In genomic region chr11:106013556-106014225, GRCm38 (mm10) we compare ENCODE assay signal across 10 mouse cellular contexts. TPM values are rescaled to one million over a fixed set of nuclear protein-coding genes. Genes with fewer than 3 reads are reported as not detected.
DNase-seq lines count a peak whose midpoint lies in the region; ATAC-seq and TF ChIP-seq lines count a peak whose summit lies in the region.
"Had no signal": no experiment of that assay in that cellular context is flagged by ENCODE, and none has a peak within 500 bp of the region (broad histone marks: within the 10 kb centered on the region; RNA-seq: fewer than 3 reads in every experiment).

No protein-coding gene starts in this region.

- no peaks in the 10 kb centered on the region for H3K36me3 ChIP-seq in forebrain, embryonic 15.5 days
- H3K36me3 ChIP-seq in forebrain, embryonic 10.5 days (replicated peaks): no peaks in the 10 kb centered on the region
- H3K36me3 ChIP-seq in lung, postnatal 0 days (ENCODE audit: insufficient read depth, low read length): no peaks in the 10 kb centered on the region
- H3K36me3 ChIP-seq in midbrain, postnatal 0 days (ENCODE audit: insufficient read depth, low read length): no peaks in the 10 kb centered on the region
- H3K36me3 ChIP-seq: heart, embryonic 15.5 days; stomach, embryonic 15.5 days had no signal

- 60% methylated on average over 11 of the region's 11 CpGs for WGBS in forebrain, embryonic 15.5 days
- WGBS in forebrain, embryonic 10.5 days: 72% methylated on average over 11 of the region's 11 CpGs
- 41% methylated on average over 11 of the region's 11 CpGs for WGBS in lung, postnatal 0 days
- WGBS in midbrain, postnatal 0 days: 65% methylated on average over 11 of the region's 11 CpGs

- no peak for DNase-seq in forebrain, embryonic 10.5 days (ENCODE audit: extremely low spot score, low spot score)
- DNase-seq in lung, postnatal 0 days (ENCODE audit: low spot score): peak; percentile 52
- DNase-seq in lung, adult 18-20 months: no peak
- peak; percentile 27 to 44 for DNase-seq in heart, adult 9 months (ENCODE audit: low spot score in 2 of 2)
- peak; percentile 90 for DNase-seq in midbrain, postnatal 0 days (ENCODE audit: low spot score)
- DNase-seq in B cell, adult 2 months: no peak
- DNase-seq in spleen, postnatal 14 days (ENCODE audit: low spot score in 2 of 2): no peak

- no peak overlapping the region for H3K4me2 ChIP-seq in forebrain, embryonic 15.5 days (replicated peaks)
- H3K4me2 ChIP-seq in lung, postnatal 0 days (replicated peaks; ENCODE audit: low read depth, low read length): no peak overlapping the region
- H3K4me2 ChIP-seq in midbrain, postnatal 0 days (ENCODE audit: low read depth, low read length, poor library complexity, severe bottlenecking): no peak overlapping the region
- H3K4me2 ChIP-seq: heart, embryonic 15.5 days; stomach, embryonic 15.5 days had no signal

- no peak overlapping the region for H3K27ac ChIP-seq in forebrain, embryonic 15.5 days (replicated peaks)
- no peak overlapping the region for H3K27ac ChIP-seq in forebrain, embryonic 10.5 days
- H3K27ac ChIP-seq in lung, postnatal 0 days (ENCODE audit: low read length): no peak overlapping the region
- H3K27ac ChIP-seq in midbrain, postnatal 0 days (ENCODE audit: low read depth, low read length): no peak overlapping the region
- H3K27ac ChIP-seq: heart, embryonic 15.5 days; stomach, embryonic 15.5 days had no signal

- no peaks in the 10 kb centered on the region for H3K27me3 ChIP-seq in forebrain, embryonic 15.5 days
- peaks cover 8% of the 10 kb centered on the region for H3K27me3 ChIP-seq in forebrain, embryonic 10.5 days (ENCODE audit: poor library complexity, severe bottlenecking)
- no peaks in the 10 kb centered on the region for H3K27me3 ChIP-seq in lung, postnatal 0 days (replicated peaks; ENCODE audit: insufficient read depth, low read length)
- H3K27me3 ChIP-seq in midbrain, postnatal 0 days (ENCODE audit: insufficient read depth, low read length): peaks cover 8% of the 10 kb centered on the region; the same call in 1 of the 2 replicates

- no peak overlapping the region for H3K4me3 ChIP-seq in forebrain, embryonic 15.5 days
- no peak overlapping the region for H3K4me3 ChIP-seq in forebrain, embryonic 10.5 days
- H3K4me3 ChIP-seq in lung, postnatal 0 days (ENCODE audit: low read depth, low read length): no peak overlapping the region
- no peak overlapping the region for H3K4me3 ChIP-seq in midbrain, postnatal 0 days (ENCODE audit: low read depth, low read length)
- H3K4me3 ChIP-seq: heart, embryonic 15.5 days; stomach, embryonic 15.5 days had no signal

- H3K9ac ChIP-seq in forebrain, embryonic 15.5 days (replicated peaks): no peak overlapping the region
- H3K9ac ChIP-seq in lung, postnatal 0 days (replicated peaks; ENCODE audit: low read depth): no peak overlapping the region
- H3K9ac ChIP-seq in midbrain, postnatal 0 days (replicated peaks; ENCODE audit: low read length, poor library complexity, severe bottlenecking): no peak overlapping the region
- H3K9ac ChIP-seq: heart, embryonic 15.5 days; stomach, embryonic 15.5 days had no signal

- peak; percentile 67; the same call in 1 of the 2 replicates for ATAC-seq in forebrain, embryonic 15.5 days (replicated peaks)
- no peak for ATAC-seq in lung, postnatal 0 days
- ATAC-seq in midbrain, postnatal 0 days (ENCODE audit: low FRiP score): no peak

- H3K9me3 ChIP-seq in forebrain, embryonic 15.5 days: no peaks in the 10 kb centered on the region
- H3K9me3 ChIP-seq in forebrain, embryonic 10.5 days: no peaks in the 10 kb centered on the region
- H3K9me3 ChIP-seq in lung, postnatal 0 days (ENCODE audit: low read length): no peaks in the 10 kb centered on the region
- H3K9me3 ChIP-seq in midbrain, postnatal 0 days (ENCODE audit: low read length): no peaks in the 10 kb centered on the region
- H3K9me3 ChIP-seq: heart, embryonic 15.5 days; stomach, embryonic 15.5 days had no signal

- peaks cover 11% of the 10 kb centered on the region for H3K4me1 ChIP-seq in forebrain, embryonic 15.5 days
- H3K4me1 ChIP-seq in forebrain, embryonic 10.5 days: peaks cover 5% of the 10 kb centered on the region; the same call in 1 of the 2 replicates
- H3K4me1 ChIP-seq in lung, postnatal 0 days (ENCODE audit: insufficient read depth, low read depth, low read length): no peaks in the 10 kb centered on the region
- no peaks in the 10 kb centered on the region for H3K4me1 ChIP-seq in midbrain, postnatal 0 days (ENCODE audit: insufficient read depth, low read length)

- no peak for TF ChIP-seq CTCF in lung, postnatal 0 days (IDR thresholded peaks at IDR 0.05)
- TF ChIP-seq CTCF in midbrain, postnatal 0 days (IDR thresholded peaks at IDR 0.05): no peak

- TF ChIP-seq EP300 in lung, postnatal 0 days (IDR thresholded peaks at IDR 0.05): no peak

RNA-seq across cellular contexts. Expression of gene Kcnh6, which starts 5.8 kb away (rescaled TPM):
- polyA plus RNA-seq in forebrain, embryonic 15.5 days (2015; fragmentation: Nextera tagmentation; extraction: Ambion mirVana): 0.57 and 0.59 TPM in 2 replicates
- 0.39 and 0.58 TPM in 2 replicates for polyA plus RNA-seq in forebrain, embryonic 10.5 days (2016; fragmentation: Nextera tagmentation; extraction: Ambion mirVana)
- 0.14 and 0.32 TPM in 2 replicates for polyA plus RNA-seq in lung, postnatal 0 days (2015; fragmentation: Nextera tagmentation; extraction: Ambion mirVana)
- total RNA-seq in midbrain, postnatal 0 days (2014; rRNA removed): 3.1 TPM in 2 replicates
- polyA plus RNA-seq in midbrain, postnatal 0 days (2015; fragmentation: Nextera tagmentation; extraction: Ambion mirVana): 2.8 and 3.1 TPM in 2 replicates

RNA-seq across cellular contexts. Expression of gene Ace3, which starts 19.2 kb away (rescaled TPM):
- polyA plus RNA-seq in forebrain, embryonic 15.5 days (2015; fragmentation: Nextera tagmentation; extraction: Ambion mirVana): 0.08 TPM in 1 of 2 replicates, not detected in the other
- polyA plus RNA-seq in forebrain, embryonic 10.5 days (2016; fragmentation: Nextera tagmentation; extraction: Ambion mirVana): not detected in 2 replicates
- 2.0 and 2.1 TPM in 2 replicates for polyA plus RNA-seq in lung, postnatal 0 days (2015; fragmentation: Nextera tagmentation; extraction: Ambion mirVana)
- total RNA-seq in midbrain, postnatal 0 days (2014; rRNA removed): not detected in 2 replicates
- polyA plus RNA-seq in midbrain, postnatal 0 days (2015; fragmentation: Nextera tagmentation; extraction: Ambion mirVana): 0.07 TPM in 1 of 2 replicates, not detected in the other
- polyA plus RNA-seq: heart, embryonic 15.5 days; stomach, embryonic 15.5 days had no signal

RNA-seq across cellular contexts. Expression of gene Dcaf7, which starts 23.0 kb away (rescaled TPM):
- 118 and 120 TPM in 2 replicates for polyA plus RNA-seq in forebrain, embryonic 15.5 days (2015; fragmentation: Nextera tagmentation; extraction: Ambion mirVana)
- polyA plus RNA-seq in forebrain, embryonic 10.5 days (2016; fragmentation: Nextera tagmentation; extraction: Ambion mirVana): 84.0 and 87.1 TPM in 2 replicates
- polyA plus RNA-seq in lung, postnatal 0 days (2015; fragmentation: Nextera tagmentation; extraction: Ambion mirVana): 26.6 and 28.9 TPM in 2 replicates
- 313 and 343 TPM in 2 replicates for total RNA-seq in midbrain, postnatal 0 days (2014; rRNA removed)
- 166 and 170 TPM in 2 replicates for polyA plus RNA-seq in midbrain, postnatal 0 days (2015; fragmentation: Nextera tagmentation; extraction: Ambion mirVana)

RNA-seq across cellular contexts. Expression of gene Ace, which starts 45.9 kb away (rescaled TPM):
- polyA plus RNA-seq in forebrain, embryonic 15.5 days (2015; fragmentation: Nextera tagmentation; extraction: Ambion mirVana): 2.3 and 2.5 TPM in 2 replicates
- 0.28 and 0.74 TPM in 2 replicates for polyA plus RNA-seq in forebrain, embryonic 10.5 days (2016; fragmentation: Nextera tagmentation; extraction: Ambion mirVana)
- polyA plus RNA-seq in lung, postnatal 0 days (2015; fragmentation: Nextera tagmentation; extraction: Ambion mirVana): 73.6 and 74.6 TPM in 2 replicates
- total RNA-seq in midbrain, postnatal 0 days (2014; rRNA removed): 25.1 and 27.0 TPM in 2 replicates
- polyA plus RNA-seq in midbrain, postnatal 0 days (2015; fragmentation: Nextera tagmentation; extraction: Ambion mirVana): 10.0 and 10.1 TPM in 2 replicates

RNA-seq across cellular contexts. Expression of gene Taco1, which starts 52.2 kb away (rescaled TPM):
- polyA plus RNA-seq in forebrain, embryonic 15.5 days (2015; fragmentation: Nextera tagmentation; extraction: Ambion mirVana): 7.2 and 7.3 TPM in 2 replicates
- polyA plus RNA-seq in forebrain, embryonic 10.5 days (2016; fragmentation: Nextera tagmentation; extraction: Ambion mirVana): 15.1 and 15.4 TPM in 2 replicates
- polyA plus RNA-seq in lung, postnatal 0 days (2015; fragmentation: Nextera tagmentation; extraction: Ambion mirVana): 5.1 and 5.7 TPM in 2 replicates
- total RNA-seq in midbrain, postnatal 0 days (2014; rRNA removed): 17.3 and 18.6 TPM in 2 replicates
- polyA plus RNA-seq in midbrain, postnatal 0 days (2015; fragmentation: Nextera tagmentation; extraction: Ambion mirVana): 5.1 and 5.8 TPM in 2 replicates

Comparison
In these comparisons a context has a peak if more than half of its experiments do, and no peak if none do; other contexts are left out.
1. DNase-seq: peak in lung, postnatal 0 days (single experiment), heart, adult 9 months (2 of 2) and midbrain, postnatal 0 days (single experiment); none in forebrain, embryonic 10.5 days (single experiment), lung, adult 18-20 months (0 of 2), B cell, adult 2 months (0 of 2) and spleen, postnatal 14 days (0 of 2).